Mouse (Mus musculus) myocyte (in vitro differentiated cells): ENCODE measurements around the gene Tbk1.

Experiments used
- POLR2A ChIP-seq: IDR thresholded peaks from one replicate; pipeline ENCODE4 v1.6.1; 2011; ENCODE audit warnings: low read depth, mild to moderate bottlenecking, control low read depth, moderate library complexity; ENCODE audit not compliant: insufficient read length
- POLR2AphosphoS2 ChIP-seq: IDR thresholded peaks from one replicate; pipeline ENCODE4 v1.6.1; 2011; ENCODE audit warnings: low read depth, control low read depth; ENCODE audit not compliant: insufficient read length
- USF1 ChIP-seq: IDR thresholded peaks from one replicate; pipeline ENCODE4 v1.6.1; 2011; ENCODE audit warnings: low read depth, mild to moderate bottlenecking, control low read depth, moderate library complexity

- TF ChIP-seq POLR2A (no peak), USF1 (no peak), POLR2AphosphoS2 (no peak)
Measured at GRCm38 (mm10) chr10:121628561-121629040, 42.0 kb upstream of the Tbk1 start.
